Mouse (Mus musculus): ENCODE measurements at regions not wholly inside any gene's neighbourhood (a gene's known extent, or its start where the extent isn't known, plus 50 kb on each side); places are given as distances from the start of the nearest gene placed in this dataset.
A peak's percentile ranks its signal among the peaks of the same experiment; 100 is the strongest.

DNA sequence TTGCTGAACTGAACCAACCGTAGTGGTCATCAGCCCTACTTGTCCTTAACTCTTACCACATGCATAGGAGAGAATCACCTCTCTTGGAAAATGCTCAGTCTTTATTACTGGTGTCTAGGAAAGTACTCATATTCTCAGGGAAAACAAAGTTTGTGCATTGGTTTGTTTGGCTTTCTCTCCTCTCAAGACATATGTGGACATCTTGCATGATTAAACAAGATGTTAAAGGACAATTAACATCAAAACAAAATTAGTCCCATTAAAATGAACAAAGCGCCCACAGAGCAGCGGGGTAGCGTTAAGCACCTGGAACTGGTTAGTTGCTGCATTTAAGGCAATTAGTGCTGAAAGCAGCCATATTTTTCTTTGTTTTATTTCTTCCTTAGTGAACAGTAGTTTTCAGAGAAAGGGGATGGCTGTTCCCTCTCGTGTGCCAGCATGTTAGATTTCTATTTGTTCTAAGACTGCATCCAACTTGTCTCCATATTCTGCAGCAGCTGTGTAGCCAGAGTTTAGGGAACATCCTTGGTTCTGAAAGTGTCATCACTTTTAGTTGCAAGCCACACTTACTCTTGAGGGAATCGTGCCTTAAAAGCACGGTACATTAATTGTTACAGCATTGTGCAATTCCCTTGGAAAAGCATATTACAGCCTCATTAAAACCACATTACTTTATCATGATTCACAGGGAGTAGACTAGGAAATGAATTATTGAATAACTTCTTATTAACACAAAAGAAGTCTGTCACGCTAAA is 137.7 kb downstream of the Ube2u start:
- DNase-seq, result no peak

DNA sequence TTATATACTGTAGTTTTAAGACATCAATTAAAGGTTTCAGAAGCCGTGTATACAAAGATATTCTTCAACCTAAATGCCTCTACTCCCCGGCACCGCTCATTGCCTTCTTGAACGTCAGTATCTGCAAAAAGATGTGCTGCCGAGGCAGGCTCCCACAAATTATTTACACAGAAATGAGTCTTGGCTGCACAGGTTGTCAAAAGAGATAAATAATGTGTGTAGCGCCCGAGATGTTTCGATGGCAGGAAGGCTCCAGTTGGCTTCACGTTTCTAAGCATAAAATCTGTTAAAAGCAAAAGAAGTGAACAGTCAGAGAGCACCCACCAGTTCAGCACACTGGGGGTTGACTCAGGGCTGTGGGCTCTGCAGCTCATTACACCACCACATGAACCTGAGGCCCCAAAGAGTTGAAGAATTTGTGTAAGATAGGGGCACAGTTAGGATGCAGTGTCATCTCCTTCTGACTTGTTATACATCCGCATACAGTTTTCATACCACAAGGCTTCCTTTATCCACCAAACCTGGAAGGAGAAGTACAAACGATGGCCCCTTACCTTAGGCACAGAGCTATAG is 138.4 kb downstream of the Ube2u start:
- DNase-seq, result no peak

DNA sequence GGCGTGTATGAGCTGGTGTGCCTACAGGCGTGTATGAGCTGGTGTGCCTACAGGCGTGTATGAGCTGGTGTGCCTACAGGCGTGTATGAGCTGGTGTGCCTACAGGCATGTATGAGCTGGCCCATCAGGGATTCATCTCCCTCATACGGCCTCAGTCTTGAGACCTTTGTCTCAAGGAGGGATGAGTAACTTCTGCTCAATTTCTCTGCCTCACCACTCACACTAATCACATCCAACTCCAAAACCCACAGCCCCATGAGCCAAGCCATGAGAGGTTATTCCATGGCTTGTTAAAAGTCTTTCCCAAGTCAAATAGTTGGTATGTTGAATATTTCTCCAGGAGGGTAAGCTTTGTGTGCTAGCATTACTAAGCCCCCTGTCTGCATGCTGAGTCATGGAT is 146.0 kb downstream of the Ube2u start:
- DNase-seq, result no peak

DNA sequence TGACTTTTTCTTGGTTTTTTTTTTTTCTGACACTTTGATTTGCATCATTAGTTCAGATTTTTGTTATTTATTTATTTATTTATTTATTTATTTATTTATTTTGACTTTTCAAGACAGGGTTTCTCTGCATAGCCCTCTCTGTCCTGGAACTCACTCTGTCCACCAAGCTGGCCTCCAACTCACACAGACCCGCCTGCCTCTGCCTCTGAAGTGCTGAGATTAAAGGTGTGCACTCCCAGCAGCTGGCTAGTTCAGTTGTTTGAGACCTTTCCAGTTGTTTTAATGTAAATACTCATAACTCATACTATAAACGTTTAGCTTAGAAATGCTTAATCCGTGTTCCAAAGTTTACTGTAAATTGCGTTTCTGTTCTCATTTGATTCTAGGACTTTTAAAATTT is 147.9 kb downstream of the Ube2u start:
- DNase-seq, result no peak

DNA sequence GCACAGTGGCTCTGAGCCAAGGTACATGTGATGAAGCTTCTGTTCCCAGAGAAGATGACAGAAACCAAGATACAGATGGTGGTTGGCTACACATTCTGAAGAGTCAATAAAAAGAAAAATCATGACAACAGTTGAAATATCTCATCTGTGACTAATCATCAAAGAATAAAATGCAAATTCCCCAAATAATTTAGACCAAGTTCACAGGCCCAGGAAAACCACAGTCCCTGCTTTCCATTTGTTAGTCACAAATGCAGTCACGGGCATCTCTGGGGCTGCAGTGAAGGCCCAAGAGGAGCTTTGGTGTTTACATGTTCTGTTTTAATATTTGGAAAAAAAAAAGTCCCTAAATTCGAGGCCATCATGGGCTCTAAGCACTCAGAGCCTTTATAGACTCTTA is 142.1 kb upstream of the Cachd1 start:
- no peak for DNase-seq

DNA sequence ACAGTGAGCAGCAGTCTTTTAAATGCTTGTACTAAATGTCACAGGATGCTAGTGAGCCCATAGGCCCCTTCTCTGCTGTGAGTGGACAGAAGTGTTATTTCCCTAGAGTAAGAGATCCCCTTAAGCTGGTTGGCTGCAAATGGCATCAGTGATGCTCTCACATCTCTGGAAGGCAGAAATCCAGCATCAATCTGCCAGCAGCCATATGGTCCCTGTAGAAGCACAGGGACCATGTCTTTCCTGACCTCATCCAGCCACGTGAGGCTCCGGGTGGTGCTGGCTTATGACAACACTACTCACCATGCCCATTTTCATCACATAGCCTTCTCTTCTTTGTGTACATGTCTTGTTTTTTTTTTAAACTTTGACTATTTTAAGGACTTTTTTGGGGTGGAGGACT is 138.9 kb upstream of the Cachd1 start:
- no peak for DNase-seq

DNA sequence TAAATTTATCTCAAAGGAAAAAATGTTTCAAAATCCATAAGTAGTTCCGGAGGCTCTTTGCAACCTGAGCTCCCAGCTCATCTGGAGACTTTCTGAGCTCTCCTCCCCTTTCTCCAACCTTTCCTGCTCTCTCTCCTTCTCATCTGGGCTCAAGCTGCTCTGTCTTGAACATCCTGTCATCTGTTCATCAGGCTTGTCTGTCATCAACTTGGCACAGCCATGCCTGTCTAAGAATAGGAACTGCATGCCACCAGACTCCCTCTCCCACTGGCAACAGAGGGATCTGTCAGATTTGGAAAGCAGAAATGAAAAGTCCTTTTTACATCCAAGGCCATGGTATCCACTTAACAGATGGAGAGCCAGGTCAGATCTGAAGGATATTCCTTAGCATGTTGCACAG is 115.3 kb upstream of the Cachd1 start:
- DNase-seq, result no peak

DNA sequence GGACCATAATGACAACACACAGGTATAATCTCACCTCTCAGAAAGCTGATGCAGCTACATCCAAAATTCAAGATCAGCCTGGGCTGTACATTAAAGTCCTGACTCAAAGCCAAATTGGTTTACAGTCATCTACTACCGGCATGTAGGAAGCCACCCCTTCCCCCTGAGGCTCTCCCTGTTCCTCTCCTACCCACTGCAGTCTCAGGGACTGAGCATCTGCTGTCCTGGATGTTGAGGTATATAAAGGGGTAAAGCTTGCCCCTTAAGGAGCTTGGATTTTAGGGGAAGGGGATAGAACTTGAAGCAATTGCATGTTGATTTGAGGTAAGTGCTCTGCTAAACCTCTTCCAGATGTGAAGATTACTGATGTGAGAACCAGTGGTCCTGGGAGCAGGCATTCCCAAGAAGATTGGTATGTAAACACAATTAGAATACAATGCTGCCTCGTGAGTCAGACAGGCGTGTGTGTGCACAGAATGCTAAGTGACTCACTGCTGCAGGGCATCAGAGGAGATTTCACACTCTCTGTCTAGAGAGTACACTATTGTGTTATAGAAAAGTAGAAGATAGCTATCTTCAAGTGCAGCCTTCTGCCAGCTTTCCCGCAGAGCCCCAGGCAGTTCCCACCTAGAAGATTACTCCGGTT is 111.7 kb upstream of the Cachd1 start:
- no peak for DNase-seq

DNA sequence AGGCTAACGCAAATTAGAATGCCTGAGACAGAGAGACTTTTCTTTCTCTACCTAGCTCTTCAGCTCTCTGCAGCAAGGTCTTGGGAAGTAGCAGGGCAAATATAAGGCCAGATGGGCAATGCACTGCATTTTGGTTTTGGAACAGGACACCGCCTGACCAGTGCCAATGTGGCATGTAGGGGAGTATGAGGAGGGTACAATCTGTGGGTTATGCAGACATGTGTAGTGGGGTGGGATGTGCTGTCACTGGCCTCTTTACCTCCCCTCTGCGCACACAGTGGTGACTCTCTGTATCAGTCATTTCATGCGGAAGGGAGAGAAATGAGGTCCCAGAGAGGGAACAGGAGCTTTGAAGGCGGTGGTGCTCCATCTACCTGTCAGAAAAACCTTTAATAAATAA is 105.9 kb upstream of the Cachd1 start:
- DNase-seq, result no peak

DNA sequence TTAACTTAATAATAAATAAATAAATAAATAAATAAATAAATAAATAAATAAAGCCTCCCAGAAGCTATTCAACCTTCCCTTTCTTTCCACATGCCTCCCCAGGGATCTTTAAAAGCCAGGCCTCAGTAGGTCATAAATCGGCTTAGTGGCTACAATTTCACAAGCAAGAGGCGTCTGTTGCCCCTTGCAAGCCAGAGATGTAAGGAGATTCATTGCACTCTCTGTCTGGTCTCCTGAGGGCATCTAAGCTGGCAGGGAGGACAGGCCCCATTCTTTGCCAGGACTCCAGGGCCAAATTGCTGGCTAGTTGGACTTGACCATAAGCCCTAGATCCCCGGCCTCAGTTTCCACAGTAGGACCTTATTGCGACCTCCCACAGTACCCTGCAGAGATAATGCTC is 101.6 kb upstream of the Cachd1 start:
- DNase-seq, result no peak

DNA sequence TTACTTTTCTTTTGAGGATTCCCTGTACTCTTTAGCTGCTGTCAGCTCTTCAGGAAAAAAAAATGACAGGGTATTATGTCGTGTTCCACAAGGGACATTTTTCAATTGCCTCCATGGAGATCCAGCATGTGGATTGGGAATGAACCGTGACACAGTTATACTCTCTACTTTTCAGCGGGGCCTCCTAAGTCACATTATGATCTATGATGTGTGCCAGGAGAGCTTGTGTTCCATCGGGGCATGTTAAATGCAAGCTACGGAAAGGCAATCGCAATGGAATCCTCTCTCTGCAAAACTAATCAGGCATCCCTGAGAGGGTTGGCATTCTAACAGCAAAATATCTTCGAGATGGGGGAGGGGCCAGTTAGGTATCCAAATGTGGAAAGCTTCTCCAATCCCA is 92.7 kb upstream of the Cachd1 start:
- no peak for DNase-seq

DNA sequence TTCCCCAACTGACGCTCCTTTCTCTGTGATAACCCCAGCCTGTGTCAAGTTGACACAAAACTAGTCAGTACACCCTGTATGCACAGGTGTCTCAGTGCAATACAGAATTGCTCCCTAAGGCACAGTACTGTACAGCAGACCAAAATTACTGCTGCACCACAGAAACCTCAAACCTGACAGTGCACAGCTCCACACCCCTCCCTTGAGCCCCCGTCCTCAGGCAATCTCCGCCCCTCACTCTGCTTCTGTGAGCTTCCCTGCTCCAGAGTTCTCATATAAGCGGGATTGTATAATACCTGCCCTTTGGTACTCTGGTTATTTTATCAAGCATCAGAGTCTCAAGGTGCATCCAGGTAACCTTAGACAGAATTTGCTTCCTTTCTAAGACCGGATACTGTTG is 76.5 kb upstream of the Cachd1 start:
- no peak for DNase-seq

DNA sequence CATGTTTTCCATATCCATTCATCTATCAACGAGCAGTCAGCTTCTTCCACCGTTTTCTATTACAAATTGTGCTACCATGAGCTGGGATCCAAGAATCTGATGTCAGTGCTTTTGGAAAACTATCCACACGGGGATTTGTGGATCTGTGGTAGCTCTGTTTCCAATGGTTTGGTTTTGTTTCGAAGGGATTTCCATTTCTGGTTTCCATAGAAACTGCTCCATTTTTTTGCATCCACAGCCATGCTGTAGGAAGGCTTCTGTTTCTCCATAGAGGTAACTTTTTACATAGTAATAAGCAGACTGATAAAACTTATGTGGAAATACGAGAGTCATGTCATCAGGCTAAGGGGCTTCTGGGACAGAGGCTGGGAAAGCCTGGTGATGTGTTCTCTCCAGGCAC is 76.1 kb upstream of the Cachd1 start:
- DNase-seq, result no peak

DNA sequence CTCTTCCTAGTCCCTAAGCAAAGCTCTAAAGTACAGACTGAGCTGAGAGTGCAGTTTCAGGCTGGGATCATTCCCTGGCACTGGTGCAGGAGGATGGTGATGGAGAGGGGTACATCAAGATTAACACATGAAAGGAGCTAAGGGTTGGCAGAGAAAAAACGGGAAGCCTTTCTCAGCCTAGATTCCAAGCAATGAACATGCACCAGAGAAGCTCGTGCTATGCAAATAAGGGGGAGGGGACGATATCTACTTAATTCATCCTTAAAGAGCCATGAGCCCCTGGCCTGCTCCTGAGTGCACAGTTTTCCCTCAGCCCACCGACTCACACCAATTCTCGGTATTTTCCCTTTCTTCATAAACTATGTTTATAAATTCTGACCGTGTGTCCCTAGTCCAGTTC is 70.5 kb upstream of the Cachd1 start:
- DNase-seq, result no peak

DNA sequence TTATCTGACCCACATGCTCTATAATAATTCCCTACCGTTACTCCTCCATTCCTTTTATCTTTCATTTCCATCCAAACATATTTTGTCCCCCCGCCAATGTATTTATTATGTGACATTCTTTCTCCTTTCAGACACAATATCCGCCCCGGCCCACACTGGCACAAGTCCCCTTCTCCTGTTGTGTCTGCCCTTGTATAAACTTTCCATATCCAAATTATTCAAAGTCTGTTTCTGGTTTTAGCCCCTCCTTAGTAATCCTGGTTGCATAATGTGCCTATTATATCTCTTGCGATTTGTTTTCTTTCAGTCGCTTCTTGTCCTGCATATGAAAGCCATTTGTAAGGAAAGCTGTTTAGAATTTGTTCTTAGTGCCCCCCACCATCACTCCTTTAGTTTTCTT is 69.3 kb upstream of the Cachd1 start:
- DNase-seq, result no peak

DNA sequence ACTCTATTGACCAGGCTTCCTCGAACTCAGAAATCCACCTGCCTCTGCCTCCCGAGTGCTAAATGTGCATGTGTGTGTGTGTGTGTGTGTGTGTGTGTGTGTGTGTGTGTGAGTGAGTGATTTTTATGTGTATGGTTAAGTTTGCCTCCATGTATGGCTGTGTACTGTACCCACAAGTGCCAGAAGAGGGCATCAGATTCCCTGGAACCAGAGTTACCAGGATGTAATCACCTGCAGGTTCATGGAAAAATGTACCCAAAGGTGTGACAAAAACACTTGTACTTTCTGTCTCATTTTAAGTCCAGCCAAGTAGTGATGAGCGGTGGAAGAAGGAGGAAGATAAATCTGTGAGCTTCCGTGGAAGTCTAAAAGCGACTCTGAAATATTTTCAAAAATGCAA is 68.2 kb upstream of the Cachd1 start:
- no peak for DNase-seq

DNA sequence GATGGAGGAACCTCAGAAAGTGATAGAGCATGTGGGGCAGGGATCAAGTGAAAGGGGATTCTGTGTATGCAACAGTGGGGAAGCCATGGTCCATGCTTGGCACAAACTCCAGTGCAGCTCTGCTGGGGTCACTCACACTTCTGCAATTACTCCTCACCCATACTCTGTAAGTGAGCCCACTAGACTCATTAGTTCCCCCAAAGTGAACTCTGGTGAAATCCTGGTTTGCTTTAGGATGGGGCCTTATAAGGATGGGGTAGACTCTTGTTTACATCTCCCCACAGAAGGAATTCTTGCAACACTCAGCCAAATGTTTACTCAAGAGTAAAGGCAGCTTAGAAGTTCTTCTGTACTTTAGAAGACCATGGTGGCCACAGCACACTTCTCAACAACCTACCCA is 62.2 kb upstream of the Cachd1 start:
- no peak for DNase-seq

DNA sequence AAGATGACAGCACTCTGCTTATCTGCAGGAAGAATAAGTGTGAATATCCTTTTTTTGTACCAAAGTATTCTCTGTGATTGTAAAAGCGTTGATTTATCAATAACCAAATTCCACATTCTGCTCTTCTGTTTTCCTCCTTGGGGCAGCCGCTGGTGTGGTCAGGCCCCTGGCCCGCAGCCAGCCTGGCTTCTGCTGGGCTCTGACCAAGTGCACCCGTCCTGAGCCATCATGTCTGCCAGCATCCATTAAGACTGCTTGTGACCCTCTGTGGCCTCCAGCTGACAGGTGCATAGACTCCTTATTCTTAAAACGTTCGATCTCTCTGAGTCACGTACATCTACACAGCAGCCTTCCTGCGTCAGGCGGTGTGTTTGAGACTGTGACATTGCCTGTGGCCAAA is 58.9 kb upstream of the Cachd1 start:
- DNase-seq, result no peak

DNA sequence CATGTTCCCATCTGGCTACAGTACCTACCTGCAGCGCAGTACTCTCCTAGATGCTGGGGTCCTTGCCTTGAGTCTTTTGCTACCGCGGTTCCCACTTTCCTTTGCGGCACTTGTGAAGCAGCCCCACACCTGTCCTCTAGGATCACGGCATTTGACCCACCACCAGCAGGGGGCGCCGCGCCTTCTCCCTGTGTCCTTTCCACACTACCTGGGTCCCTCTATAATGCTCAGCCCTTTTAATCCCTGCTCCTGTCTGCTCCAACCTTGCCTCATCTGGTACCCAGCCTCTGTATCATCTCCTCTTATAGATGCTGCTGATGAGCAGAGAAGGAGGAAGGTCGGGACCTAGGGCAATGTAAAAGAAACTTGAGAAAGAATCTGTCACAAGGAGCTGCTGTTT is 53.9 kb upstream of the Cachd1 start:
- peak; percentile 77 for DNase-seq

DNA sequence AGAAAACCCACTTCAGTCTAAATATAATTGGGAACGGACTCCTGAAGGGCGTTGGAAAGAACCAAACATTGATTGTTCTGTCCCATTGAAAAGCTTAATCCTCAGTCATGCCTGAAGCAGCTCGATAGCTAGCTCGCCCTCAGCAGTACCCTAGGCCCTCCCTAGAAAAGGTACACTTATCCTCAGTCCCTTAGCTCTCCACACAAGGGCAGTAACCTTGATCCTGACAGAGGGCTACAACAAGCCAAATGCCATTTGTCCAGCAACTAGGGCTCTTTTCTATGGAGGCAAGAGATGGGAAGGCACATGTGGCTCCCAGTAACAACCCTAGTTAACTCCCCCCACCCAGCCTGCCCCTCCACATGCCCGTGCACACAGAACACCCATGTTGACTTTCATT is 53.4 kb upstream of the Cachd1 start:
- DNase-seq, result no peak

DNA sequence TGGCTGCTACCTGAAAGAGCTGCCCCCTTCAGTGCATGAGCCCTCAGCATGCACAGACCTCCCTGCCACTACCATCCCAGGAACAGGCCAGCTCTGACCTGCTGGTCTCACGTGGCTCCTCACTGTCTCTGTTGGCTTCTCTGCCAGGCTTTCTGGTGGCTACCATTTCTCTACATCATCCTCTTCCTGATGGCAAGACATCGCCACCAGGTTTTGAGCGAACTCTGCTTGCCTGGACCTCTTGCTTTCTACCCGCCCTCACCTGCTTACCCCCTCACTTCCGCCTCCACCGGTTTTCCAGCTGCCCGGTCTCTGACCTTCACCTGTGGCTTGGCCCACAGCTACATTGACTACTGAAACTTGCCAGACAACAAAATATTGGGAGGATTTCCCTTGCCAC is 50.7 kb upstream of the Cachd1 start:
- DNase-seq, result no peak

DNA sequence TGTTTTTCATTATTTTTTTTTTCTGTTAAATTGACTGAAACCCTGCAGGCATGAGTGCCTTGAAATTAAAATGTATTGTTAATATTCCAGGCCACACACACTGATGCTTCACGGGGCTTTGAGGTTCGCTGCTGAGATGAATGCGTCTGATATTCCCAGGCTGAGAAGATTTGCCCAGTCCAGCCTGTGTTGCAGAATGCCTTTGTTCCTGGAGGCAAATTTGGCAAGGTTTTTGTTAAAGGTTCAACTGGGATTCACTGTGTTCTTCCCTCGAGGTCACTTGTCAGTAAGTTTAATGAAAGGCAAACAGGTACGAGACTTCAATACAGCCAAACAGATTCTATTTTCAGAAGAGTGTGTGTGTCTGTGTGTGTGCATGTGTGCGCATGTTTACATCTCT is 50.0 kb upstream of the Cachd1 start:
- no peak for DNase-seq
